ENCODE assay signal across 29 mouse cellular contexts in genomic region chr17:34954831-34955230, GRCm38 (mm10). TPM values are rescaled to one million over a fixed set of nuclear protein-coding genes. Genes with fewer than 3 reads are reported as not detected.
"Had no signal": no experiment of that assay in that cellular context is flagged by ENCODE, and none has a peak within 500 bp of the region (broad histone marks: within the 10 kb centered on the region; RNA-seq: fewer than 3 reads in every experiment).

No protein-coding gene starts in this region.

- DNase-seq: kidney, adult 18-20 months; kidney, adult 9 months; kidney, postnatal 14 days; kidney, postnatal 4 days; left cerebral cortex, postnatal 4 days; liver, postnatal 0 days; lung, embryonic 14.5 days; midbrain, embryonic 14.5 days; right cerebral cortex, adult 18-20 months; right cerebral cortex, postnatal 14 days; right cerebral cortex, postnatal 4 days; thymus, adult 18-20 months; thymus, postnatal 36 days had no signal

- H3K9me3 ChIP-seq: limb, embryonic 15.5 days; neural tube, embryonic 12.5 days; neural tube, embryonic 15.5 days; stomach, embryonic 15.5 days had no signal

- ATAC-seq: intestine, embryonic 16.5 days; liver, postnatal 0 days; lung, postnatal 0 days had no signal

- H3K4me3 ChIP-seq: limb, embryonic 15.5 days; neural tube, embryonic 12.5 days; neural tube, embryonic 15.5 days; stomach, embryonic 15.5 days had no signal

- H3K27ac ChIP-seq: limb, embryonic 15.5 days; liver, embryonic 14.5 days; macrophage; neural tube, embryonic 12.5 days; neural tube, embryonic 15.5 days; stomach, embryonic 15.5 days had no signal

- H3K27me3 ChIP-seq: stomach, embryonic 15.5 days had no signal

- H3K4me2 ChIP-seq: limb, embryonic 15.5 days; liver, embryonic 11.5 days; lung, embryonic 14.5 days; neural tube, embryonic 12.5 days; neural tube, embryonic 15.5 days; stomach, embryonic 15.5 days had no signal

- H3K9ac ChIP-seq: limb, embryonic 15.5 days; liver, embryonic 14.5 days; liver, postnatal 0 days; lung, embryonic 14.5 days; neural tube, embryonic 12.5 days; neural tube, embryonic 15.5 days; stomach, embryonic 15.5 days had no signal

RNA-seq across cellular contexts. Expression of gene Hspa1b, which starts 4.2 kb away (rescaled TPM):
- polyA plus RNA-seq: neural tube, embryonic 12.5 days had no signal

RNA-seq across cellular contexts. Expression of gene Gm20481, which starts 14.9 kb away (rescaled TPM):
- total RNA-seq: layer of hippocampus, adult 18-20 months; layer of hippocampus, postnatal 14 days; left cerebral cortex, adult 8-10 months; left cerebral cortex, postnatal 14 days; left cerebral cortex, postnatal 4 days; megakaryocyte, adult 5-6 weeks had no signal
- polyA plus RNA-seq: intestine, embryonic 16.5 days; kidney, embryonic 16.5 days; limb, embryonic 15.5 days; liver, embryonic 11.5 days; liver, embryonic 14.5 days; lung, embryonic 14.5 days; lung, postnatal 0 days; macrophage; neural tube, embryonic 12.5 days; neural tube, embryonic 15.5 days; stomach, embryonic 15.5 days; testis, adult 2 months had no signal
